In the genomic region with DNA sequence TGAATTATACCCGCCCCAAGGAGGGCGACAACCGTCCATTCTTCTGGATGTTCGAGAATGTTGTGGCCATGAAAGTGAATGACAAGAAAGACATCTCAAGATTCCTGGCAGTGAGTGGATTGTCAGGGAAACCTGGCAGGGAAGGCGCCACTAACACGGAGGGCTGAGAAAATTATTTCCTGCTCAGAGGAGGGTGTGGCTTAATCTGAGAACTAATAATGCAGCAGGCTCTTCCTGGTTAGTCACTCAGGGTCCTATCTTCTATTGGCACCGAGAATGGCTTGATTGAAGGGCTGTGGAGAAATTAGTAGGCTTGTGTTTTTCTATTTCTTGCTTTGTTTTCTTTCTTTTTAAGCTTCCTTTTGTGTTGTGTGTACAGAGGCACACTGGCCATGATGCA, we compare ENCODE assay signal across 25 mouse cellular contexts. TPM values are rescaled to one million over a fixed set of nuclear protein-coding genes. Genes with fewer than 3 reads are reported as not detected.
"Had no signal": no experiment of that assay in that cellular context is flagged by ENCODE, and none has a peak within 500 bp of the region (broad histone marks: within the 10 kb centered on the region; RNA-seq: fewer than 3 reads in every experiment).

No protein-coding gene starts in this region.

- H3K9me3 ChIP-seq: liver, embryonic 13.5 days; liver, embryonic 15.5 days; midbrain, embryonic 10.5 days; midbrain, embryonic 12.5 days; neural tube, embryonic 13.5 days; neural tube, embryonic 15.5 days had no signal

- H3K27me3 ChIP-seq: liver, embryonic 13.5 days; liver, embryonic 15.5 days; midbrain, embryonic 12.5 days; neural tube, embryonic 13.5 days; neural tube, embryonic 15.5 days had no signal

- H3K4me3 ChIP-seq: liver, embryonic 13.5 days; liver, embryonic 15.5 days; midbrain, embryonic 10.5 days; midbrain, embryonic 12.5 days; myocyte; neural tube, embryonic 13.5 days; neural tube, embryonic 15.5 days had no signal

- H3K27ac ChIP-seq: liver, embryonic 13.5 days; liver, embryonic 15.5 days; macrophage; midbrain, embryonic 10.5 days; midbrain, embryonic 12.5 days; neural tube, embryonic 13.5 days; neural tube, embryonic 15.5 days had no signal

- DNase-seq: liver, embryonic 13.5 days; liver, postnatal 0 days; lung, embryonic 14.5 days; lung, postnatal 14 days; lung, postnatal 36 days; midbrain, embryonic 14.5 days; retina, postnatal 1 day; right cerebral cortex, adult 18-20 months; right cerebral cortex, postnatal 25 days; right cerebral cortex, postnatal 4 days; spleen, adult 18-20 months; thymus, postnatal 14 days; thymus, postnatal 36 days had no signal

- H3K9ac ChIP-seq: liver, embryonic 13.5 days; liver, embryonic 15.5 days; liver, postnatal 0 days; lung, embryonic 14.5 days; midbrain, embryonic 12.5 days; neural tube, embryonic 13.5 days; neural tube, embryonic 15.5 days had no signal

- H3K36me3 ChIP-seq: liver, embryonic 15.5 days had no signal

- ATAC-seq: liver, postnatal 0 days; midbrain, embryonic 16.5 days had no signal

- H3K4me2 ChIP-seq: liver, embryonic 13.5 days; liver, embryonic 15.5 days; lung, embryonic 14.5 days; midbrain, embryonic 12.5 days; neural tube, embryonic 13.5 days; neural tube, embryonic 15.5 days had no signal

- H3K4me1 ChIP-seq: midbrain, embryonic 10.5 days; midbrain, embryonic 12.5 days; neural tube, embryonic 13.5 days; neural tube, embryonic 15.5 days had no signal

RNA-seq across cellular contexts. Expression of gene Dnmt3c, which starts 18.9 kb away (rescaled TPM):
- total RNA-seq: megakaryocyte, adult 5-6 weeks had no signal
- polyA plus RNA-seq: midbrain, embryonic 12.5 days; midbrain, embryonic 16.5 days; myocyte; neural tube, embryonic 11.5 days; neural tube, embryonic 13.5 days; small intestine, adult 2 months; thymus, postnatal 0 days had no signal
